Mouse (Mus musculus): ENCODE results near the gene Papss2. TPM values are rescaled to one million over a fixed set of nuclear protein-coding genes. Genes with fewer than 3 reads are reported as not detected.

Papss2 gene
- polyA plus RNA-seq, 1 experiment: 1.2 TPM

GRCm38 (mm10) chr19:32614772-32615099 is 19.1 kb downstream of the Papss2 start:
- TF ChIP-seq GATA1 (IDR thresholded peaks at IDR 0.05; ENCODE audit: low read length): no peak

- no peak for TF ChIP-seq GATA1 (IDR thresholded peaks at IDR 0.05; ENCODE audit: low read length)
Observed at GRCm38 (mm10) chr19:32616646-32617045, 21.1 kb downstream of the Papss2 start.

GRCm38 (mm10) chr19:32619739-32620138 is 24.1 kb downstream of the Papss2 start:
- TF ChIP-seq GATA1 (IDR thresholded peaks at IDR 0.05; ENCODE audit: low read length): no peak

GRCm38 (mm10) chr19:32620859-32621445 is 25.4 kb downstream of the Papss2 start:
- TF ChIP-seq GATA1 (IDR thresholded peaks at IDR 0.05; ENCODE audit: low read length): no peak

GRCm38 (mm10) chr19:32622142-32622541 is 26.6 kb downstream of the Papss2 start:
- TF ChIP-seq GATA1 (IDR thresholded peaks at IDR 0.05; ENCODE audit: low read length): no peak

- TF ChIP-seq GATA1 (IDR thresholded peaks at IDR 0.05; ENCODE audit: low read length): no peak
Observed at GRCm38 (mm10) chr19:32626768-32627331, 31.3 kb downstream of the Papss2 start.

GRCm38 (mm10) chr19:32627631-32628030 is 32.0 kb downstream of the Papss2 start:
- no peak for TF ChIP-seq GATA1 (IDR thresholded peaks at IDR 0.05; ENCODE audit: low read length)

GRCm38 (mm10) chr19:32628572-32629132 is 33.1 kb downstream of the Papss2 start:
- TF ChIP-seq GATA1 (IDR thresholded peaks at IDR 0.05; ENCODE audit: low read length): no peak

GRCm38 (mm10) chr19:32634916-32635315 is 39.3 kb downstream of the Papss2 start:
- TF ChIP-seq GATA1 (IDR thresholded peaks at IDR 0.05; ENCODE audit: low read length): no peak

- peak; percentile 62 for TF ChIP-seq GATA1 (IDR thresholded peaks at IDR 0.05; ENCODE audit: low read length)
Observed at GRCm38 (mm10) chr19:32637357-32638275, 42.0 kb downstream of the Papss2 start.

- peak; percentile 74 for TF ChIP-seq GATA1 (IDR thresholded peaks at IDR 0.05; ENCODE audit: low read length)
Observed at GRCm38 (mm10) chr19:32638276-32638903, 42.8 kb downstream of the Papss2 start.

GRCm38 (mm10) chr19:32641535-32641934 is 45.9 kb downstream of the Papss2 start:
- TF ChIP-seq GATA1 (IDR thresholded peaks at IDR 0.05; ENCODE audit: low read length): no peak

- TF ChIP-seq GATA1 (IDR thresholded peaks at IDR 0.05; ENCODE audit: low read length): no peak
Observed at GRCm38 (mm10) chr19:32641995-32642394, 46.4 kb downstream of the Papss2 start.

GRCm38 (mm10) chr19:32643642-32644041 is 48.1 kb downstream of the Papss2 start:
- TF ChIP-seq GATA1 (IDR thresholded peaks at IDR 0.05; ENCODE audit: low read length): no peak

GRCm38 (mm10) chr19:32645939-32646338 is 50.3 kb downstream of the Papss2 start:
- TF ChIP-seq GATA1 (IDR thresholded peaks at IDR 0.05; ENCODE audit: low read length): no peak

- TF ChIP-seq GATA1 (IDR thresholded peaks at IDR 0.05; ENCODE audit: low read length): no peak
Observed at GRCm38 (mm10) chr19:32646382-32646781, 50.8 kb downstream of the Papss2 start.

Measured in G1E-ER4 (cell line).